Mouse (Mus musculus): ENCODE results near the gene Rab4a. TPM values are rescaled to one million over a fixed set of nuclear protein-coding genes. Genes with fewer than 3 reads are reported as not detected.
A peak's percentile ranks its signal among the peaks of the same experiment; 100 is the strongest.

Rab4a gene
- total and polyA plus RNA-seq, 3 experiments = 7.7 to 10.6 (median 8.4) TPM

- WGBS = 92% methylated on average over 7 of the region's 7 CpGs
- Histone ChIP-seq H3K4me1 (ENCODE audit: control insufficient read depth, insufficient read depth, low read length) (no peaks in the 10 kb centered on the region), H3K4me3 (no peak overlapping the region), H3K79me2 (replicated peaks; ENCODE audit: control insufficient read depth, insufficient read depth, low read length) (no peaks in the 10 kb centered on the region), H3K36me3 (ENCODE audit: control insufficient read depth, insufficient read depth, low read length) (no peaks in the 10 kb centered on the region), H3K9ac (ENCODE audit: low read depth, low read length) (no peak overlapping the region), H3K27me3 (ENCODE audit: control insufficient read depth, insufficient read depth, low read length) (no peaks in the 10 kb centered on the region), H3K27ac (no peak overlapping the region)
- DNase-seq = no peak
- intact Hi-C loops (cut with DNase I) = no loop called here
- no peak for TF ChIP-seq POLR2A (IDR thresholded peaks at IDR 0.05; ENCODE audit: insufficient read depth, low read depth, low read length)
- no peak for TF ChIP-seq CTCF (IDR thresholded peaks at IDR 0.05)
These were observed 21.0 kb downstream of the Rab4a start for GRCm38 (mm10) chr8:123826758-123827157.

DNA sequence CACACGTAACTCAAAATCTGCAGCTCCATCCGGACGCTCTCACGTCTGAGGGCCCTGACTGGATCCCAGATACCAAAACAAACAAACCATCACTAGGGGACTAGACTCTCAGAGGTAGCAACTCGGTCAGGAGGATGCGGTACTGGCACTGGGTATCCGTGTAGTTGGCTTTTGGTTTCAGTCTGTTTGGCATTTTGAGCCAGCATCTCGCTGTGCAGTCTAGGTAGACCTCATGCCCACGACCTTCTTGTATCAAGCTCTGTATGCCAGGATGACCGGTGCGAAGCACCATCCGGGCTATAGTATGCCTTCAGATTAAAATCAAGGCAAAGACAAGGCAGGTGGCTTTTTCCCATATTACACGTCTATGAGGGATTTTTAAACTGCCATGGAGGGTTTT lies 21.7 kb downstream of the Rab4a start:
- Histone ChIP-seq H3K79me2 (replicated peaks; ENCODE audit: control insufficient read depth, insufficient read depth, low read length) (no peaks in the 10 kb centered on the region), H3K36me3 (ENCODE audit: control insufficient read depth, insufficient read depth, low read length) (no peaks in the 10 kb centered on the region), H3K4me1 (ENCODE audit: control insufficient read depth, insufficient read depth, low read length) (no peaks in the 10 kb centered on the region), H3K9ac (ENCODE audit: low read depth, low read length) (no peak overlapping the region), H3K4me3 (no peak overlapping the region), H3K27ac (no peak overlapping the region), H3K27me3 (ENCODE audit: control insufficient read depth, insufficient read depth, low read length) (no peaks in the 10 kb centered on the region)
- TF ChIP-seq POLR2A (IDR thresholded peaks at IDR 0.05; ENCODE audit: insufficient read depth, low read depth, low read length) (no peak), EP300 (IDR thresholded peaks at IDR 0.05; ENCODE audit: insufficient read depth, low read depth, low read length) (no peak), CTCF (IDR thresholded peaks at IDR 0.05) (no peak)
- intact Hi-C loops (cut with DNase I) = no loop called here
- WGBS = 93% methylated on average over 13 of the region's 13 CpGs
- no peak for DNase-seq

- peak; percentile 48 to 73 for DNase-seq
These were observed 27.0 kb downstream of the Rab4a start for GRCm38 (mm10) chr8:123832757-123833156.

GRCm38 (mm10) chr8:123835451-123835850 lies 29.7 kb downstream of the Rab4a start:
- no peak overlapping the region for H3K9ac ChIP-seq (ENCODE audit: low read depth, low read length)
- H3K4me1 ChIP-seq (ENCODE audit: control insufficient read depth, insufficient read depth, low read length) = no peaks in the 10 kb centered on the region
- intact Hi-C loops (cut with DNase I) = no loop called here
- H3K4me3 ChIP-seq = no peak overlapping the region
- DNase-seq = peak; percentile 26 to 58
- no peaks in the 10 kb centered on the region for H3K79me2 ChIP-seq (replicated peaks; ENCODE audit: control insufficient read depth, insufficient read depth, low read length)
- H3K27me3 ChIP-seq (ENCODE audit: control insufficient read depth, insufficient read depth, low read length) = no peaks in the 10 kb centered on the region
- TF ChIP-seq CTCF (IDR thresholded peaks at IDR 0.05) (peak; percentile 83), POLR2A (IDR thresholded peaks at IDR 0.05; ENCODE audit: insufficient read depth, low read depth, low read length) (no peak), EP300 (IDR thresholded peaks at IDR 0.05; ENCODE audit: insufficient read depth, low read depth, low read length) (no peak)
- no peak overlapping the region for H3K27ac ChIP-seq
- WGBS = 61% methylated on average over 9 of the region's 9 CpGs
- no peaks in the 10 kb centered on the region for H3K36me3 ChIP-seq (ENCODE audit: control insufficient read depth, insufficient read depth, low read length)

More at GRCm38 (mm10) chr8:123832757-123833156, 27.0 kb downstream of the Rab4a start:
- Histone ChIP-seq H3K27me3 (ENCODE audit: control insufficient read depth, insufficient read depth, low read length) (no peaks in the 10 kb centered on the region), H3K4me1 (ENCODE audit: control insufficient read depth, insufficient read depth, low read length) (no peaks in the 10 kb centered on the region), H3K4me3 (no peak overlapping the region), H3K36me3 (ENCODE audit: control insufficient read depth, insufficient read depth, low read length) (no peaks in the 10 kb centered on the region), H3K9ac (ENCODE audit: low read depth, low read length) (no peak overlapping the region), H3K79me2 (replicated peaks; ENCODE audit: control insufficient read depth, insufficient read depth, low read length) (no peaks in the 10 kb centered on the region), H3K27ac (no peak overlapping the region)
- intact Hi-C loops (cut with DNase I) = loop anchor here (1.0 kb wide), 1 partner anchor 42 kb away; no protein-coding TSS in a partner anchor
- 0 out of 2 replicates have a peak, but pooled peaks have one; percentile 28 for TF ChIP-seq EP300 (IDR thresholded peaks at IDR 0.05; ENCODE audit: insufficient read depth, low read depth, low read length)
- TF ChIP-seq POLR2A (IDR thresholded peaks at IDR 0.05; ENCODE audit: insufficient read depth, low read depth, low read length) = no peak
- peak; percentile 95 for TF ChIP-seq CTCF (IDR thresholded peaks at IDR 0.05)
- 96% methylated on average over 4 of the region's 4 CpGs for WGBS

DNA sequence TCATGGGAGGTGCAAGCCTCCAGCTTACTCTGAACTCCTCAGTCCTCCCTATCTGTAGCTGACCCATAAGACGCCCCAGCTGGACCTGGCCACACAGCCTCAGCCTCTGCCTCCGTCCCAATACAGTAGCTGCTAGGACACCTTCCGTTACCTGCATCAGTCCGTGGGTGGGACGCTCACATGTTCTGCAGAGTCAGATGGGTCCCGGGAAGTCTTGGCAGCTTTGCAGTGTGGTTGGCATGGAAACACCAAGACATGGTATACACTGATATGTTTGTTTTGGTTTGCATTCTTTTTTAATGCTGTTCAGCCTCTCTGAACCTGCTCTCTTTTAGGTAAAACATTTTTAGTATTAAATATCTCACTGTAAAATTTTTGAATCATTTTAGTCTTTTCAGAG lies 30.6 kb downstream of the Rab4a start:
- Histone ChIP-seq H3K79me2 (replicated peaks; ENCODE audit: control insufficient read depth, insufficient read depth, low read length) (no peaks in the 10 kb centered on the region), H3K4me1 (ENCODE audit: control insufficient read depth, insufficient read depth, low read length) (no peaks in the 10 kb centered on the region), H3K27me3 (ENCODE audit: control insufficient read depth, insufficient read depth, low read length) (no peaks in the 10 kb centered on the region), H3K27ac (no peak overlapping the region), H3K9ac (ENCODE audit: low read depth, low read length) (no peak overlapping the region), H3K36me3 (ENCODE audit: control insufficient read depth, insufficient read depth, low read length) (no peaks in the 10 kb centered on the region), H3K4me3 (no peak overlapping the region)
- WGBS = 88% methylated on average over 6 of the region's 6 CpGs
- TF ChIP-seq EP300 (IDR thresholded peaks at IDR 0.05; ENCODE audit: insufficient read depth, low read depth, low read length) (no peak), POLR2A (IDR thresholded peaks at IDR 0.05; ENCODE audit: insufficient read depth, low read depth, low read length) (no peak), CTCF (IDR thresholded peaks at IDR 0.05) (no peak)
- no peak for DNase-seq
- intact Hi-C loops (cut with DNase I) = no loop called here

- no peaks in the 10 kb centered on the region for H3K36me3 ChIP-seq (ENCODE audit: control insufficient read depth, insufficient read depth, low read length)
- no peak for TF ChIP-seq CTCF (IDR thresholded peaks at IDR 0.05)
- no peak for TF ChIP-seq EP300 (IDR thresholded peaks at IDR 0.05; ENCODE audit: insufficient read depth, low read depth, low read length)
- no peak for TF ChIP-seq POLR2A (IDR thresholded peaks at IDR 0.05; ENCODE audit: insufficient read depth, low read depth, low read length)
- H3K27me3 ChIP-seq (ENCODE audit: control insufficient read depth, insufficient read depth, low read length) = no peaks in the 10 kb centered on the region
- H3K79me2 ChIP-seq (replicated peaks; ENCODE audit: control insufficient read depth, insufficient read depth, low read length) = no peaks in the 10 kb centered on the region
- H3K27ac ChIP-seq = no peak overlapping the region
- DNase-seq = no peak
- intact Hi-C loops (cut with DNase I) = no loop called here
- no peaks in the 10 kb centered on the region for H3K4me1 ChIP-seq (ENCODE audit: control insufficient read depth, insufficient read depth, low read length)
- WGBS = 61% methylated on average over 9 of the region's 9 CpGs
- H3K4me3 ChIP-seq = no peak overlapping the region
- no peak overlapping the region for H3K9ac ChIP-seq (ENCODE audit: low read depth, low read length)
These were observed 32.7 kb downstream of the Rab4a start for GRCm38 (mm10) chr8:123838496-123838895.
